Mouse (Mus musculus) C2C12 (cell line): ENCODE data around the gene Kif26b. TPM values are rescaled to one million over a fixed set of nuclear protein-coding genes. Genes with fewer than 3 reads are reported as not detected.

Source experiments
- H3K27me3 ChIP-seq: one replicate; pipeline ENCODE4 v1.6.1; 2011; ENCODE audit not compliant: control insufficient read depth, insufficient read depth, insufficient read length
- H3K36me3 ChIP-seq: one replicate; pipeline ENCODE4 v1.6.1; 2011; ENCODE audit not compliant: control insufficient read depth, insufficient read depth
- H3K4me3 ChIP-seq: one replicate; pipeline ENCODE4 v1.5.1; 2011; ENCODE audit warnings: mild to moderate bottlenecking, control low read depth; ENCODE audit not compliant: poor library complexity, insufficient read depth, severe bottlenecking
- H3K79me2 ChIP-seq: one replicate; pipeline ENCODE4 v1.6.1; 2011; ENCODE audit not compliant: control insufficient read depth, insufficient read depth
- H3K79me3 ChIP-seq: one replicate; pipeline ENCODE4 v1.6.1; 2011; ENCODE audit warnings: low read depth, control low read depth
- H3ac ChIP-seq: one replicate; pipeline ENCODE3; 2011; ENCODE audit warnings: low read depth; ENCODE audit not compliant: control insufficient read depth, insufficient read length
- CEBPB ChIP-seq: IDR thresholded peaks from one replicate; pipeline ENCODE4 v1.6.1; 2011; ENCODE audit warnings: low read depth, mild to moderate bottlenecking, control low read depth, moderate library complexity
- CTCF ChIP-seq: IDR thresholded peaks from one replicate; pipeline ENCODE4 v1.5.1; 2011; ENCODE audit not compliant: control insufficient read depth, insufficient read depth, insufficient read length
- FOSL1 ChIP-seq: IDR thresholded peaks from one replicate; pipeline ENCODE4 v1.8.0; 2011; ENCODE audit warnings: mild to moderate bottlenecking, low read length; ENCODE audit not compliant: poor library complexity, insufficient read depth, severe bottlenecking
- MAX ChIP-seq: IDR thresholded peaks from one replicate; pipeline ENCODE4 v1.6.1; 2011; ENCODE audit warnings: mild to moderate bottlenecking, control low read depth
- MYOD1 ChIP-seq: IDR thresholded peaks from one replicate; pipeline ENCODE4 v1.6.1; 2011; ENCODE audit warnings: low read depth; ENCODE audit not compliant: control insufficient read depth, insufficient read length
- MYOG ChIP-seq: IDR thresholded peaks from one replicate; pipeline ENCODE4 v1.6.1; 2011; ENCODE audit not compliant: control insufficient read depth, insufficient read length; ENCODE audit errors: extremely low read depth
- USF1 ChIP-seq: IDR thresholded peaks from one replicate; pipeline ENCODE4 v1.6.1; 2011; ENCODE audit warnings: low read depth, mild to moderate bottlenecking, control low read depth, moderate library complexity
- polyA plus RNA-seq: library from polyadenylated mRNA; unstranded; fragments of >200 nt; fragmentation: generic; extraction: Trizol; gene quantifications from one replicate; pipeline ENCODE4 v1.2.1, GENCODE M21; 2012; ENCODE audit warnings: missing spikeins

Gene Kif26b
- polyA plus RNA-seq, 1 experiment = 1.8 TPM

DNA sequence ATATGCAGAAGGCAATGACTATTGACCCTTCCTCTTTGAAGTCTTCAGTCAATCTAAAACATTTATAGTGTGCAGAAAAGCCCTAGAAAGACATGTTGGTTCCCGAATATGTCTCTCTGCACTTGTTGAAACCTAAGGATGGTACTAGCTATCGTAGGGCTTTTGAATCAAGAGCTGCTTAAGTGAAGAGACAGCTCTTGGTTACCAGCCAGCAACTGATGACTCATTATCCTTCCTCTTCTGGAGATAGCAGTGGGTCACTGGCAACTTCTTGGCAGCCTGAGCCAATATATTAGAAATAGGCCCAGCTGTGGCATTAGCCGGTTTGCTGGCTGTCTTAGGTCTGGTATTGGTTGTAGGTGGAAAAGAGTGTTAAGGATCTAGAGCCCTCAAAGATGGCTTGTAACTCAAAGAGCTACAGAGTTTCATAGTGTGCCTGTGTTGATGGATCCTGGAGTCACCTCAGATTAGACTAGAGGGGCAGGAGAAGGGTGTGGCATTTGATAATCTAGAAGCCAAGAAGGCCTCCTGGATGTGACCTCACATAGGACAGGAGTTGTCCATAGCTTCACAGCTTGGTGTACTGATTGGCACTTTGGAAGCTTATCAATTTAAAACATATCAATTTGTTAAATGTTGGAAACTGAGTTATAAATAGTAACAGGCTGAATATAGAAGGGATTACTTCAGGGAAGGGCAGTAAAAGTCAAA lies 146.8 kb downstream of the Kif26b start:
- no peaks in the 10 kb centered on the region for H3K79me3 ChIP-seq
- no peak overlapping the region for H3K4me3 ChIP-seq
- no peak for TF ChIP-seq USF1
- no peak for TF ChIP-seq MYOG
- TF ChIP-seq MYOD1 = no peak
- no peak for TF ChIP-seq CEBPB
- TF ChIP-seq CTCF = no peak
- no peak for TF ChIP-seq FOSL1
- no peak for TF ChIP-seq MAX

DNA sequence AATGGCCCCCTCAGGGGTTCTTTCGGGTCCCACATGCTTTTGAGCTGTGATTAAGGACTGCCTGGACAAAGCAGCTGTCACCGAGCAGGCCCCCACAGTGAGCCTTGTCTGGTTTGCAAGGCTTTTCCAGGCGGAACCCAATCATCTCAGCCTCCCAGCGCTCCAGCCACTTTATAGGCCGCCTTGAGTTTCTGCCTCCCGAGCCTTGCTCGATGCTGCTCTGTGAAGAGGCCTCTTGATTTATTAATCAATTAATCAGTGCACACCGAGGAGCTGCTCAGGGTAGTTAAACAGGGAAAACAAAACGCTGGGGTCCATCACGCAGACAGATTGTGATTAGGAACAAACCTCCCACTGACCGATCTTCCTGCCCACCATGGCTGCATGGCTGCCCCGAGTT lies 148.2 kb downstream of the Kif26b start:
- Histone ChIP-seq H3K79me3 (no peaks in the 10 kb centered on the region), H3K27me3 (no peaks in the 10 kb centered on the region), H3ac (no peak overlapping the region), H3K79me2 (no peaks in the 10 kb centered on the region), H3K36me3 (peaks cover 3% of the 10 kb centered on the region), H3K4me3 (no peak overlapping the region)
- TF ChIP-seq MYOD1 = no peak

More for the DNA sequence above, 146.8 kb downstream of the Kif26b start:
- H3K79me2 ChIP-seq = no peaks in the 10 kb centered on the region
- H3ac ChIP-seq = no peak overlapping the region
- H3K27me3 ChIP-seq = no peaks in the 10 kb centered on the region
- peaks cover 3% of the 10 kb centered on the region for H3K36me3 ChIP-seq

DNA sequence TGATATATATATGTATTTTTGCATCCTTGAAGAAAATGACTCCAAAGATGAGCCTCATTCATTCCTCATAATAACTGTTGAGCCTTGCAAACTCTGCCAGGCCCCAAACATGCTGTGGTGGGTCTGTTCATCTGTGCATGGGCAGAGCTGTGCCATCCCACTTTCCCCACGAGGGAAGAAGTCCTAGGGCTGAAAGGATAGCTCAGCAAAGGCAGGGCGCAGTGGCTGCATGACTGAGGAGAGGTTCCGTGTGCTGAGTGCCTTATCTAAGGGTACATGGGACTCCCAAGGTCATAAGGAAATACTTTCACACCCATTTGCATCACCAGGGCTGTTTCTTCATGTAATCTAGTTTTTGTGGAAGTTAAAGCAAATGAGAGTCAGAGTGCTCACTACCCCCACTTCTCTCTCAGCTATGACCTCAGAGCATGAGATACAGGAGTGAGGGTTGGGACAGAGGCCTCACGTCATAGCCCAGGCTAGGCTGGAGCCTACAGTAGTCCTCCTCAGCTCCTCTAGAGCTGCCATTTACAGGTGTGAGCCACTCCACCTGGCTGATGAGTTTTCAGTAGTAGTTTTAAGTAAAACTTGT lies 148.8 kb downstream of the Kif26b start:
- H3ac ChIP-seq = no peak overlapping the region
- H3K79me3 ChIP-seq = no peaks in the 10 kb centered on the region
- no peak overlapping the region for H3K4me3 ChIP-seq
- H3K36me3 ChIP-seq = peaks cover 3% of the 10 kb centered on the region
- H3K79me2 ChIP-seq = no peaks in the 10 kb centered on the region
- TF ChIP-seq CEBPB (no peak), FOSL1 (no peak), CTCF (no peak), USF1 (no peak), MYOD1 (no peak), MAX (no peak)
- no peaks in the 10 kb centered on the region for H3K27me3 ChIP-seq

DNA sequence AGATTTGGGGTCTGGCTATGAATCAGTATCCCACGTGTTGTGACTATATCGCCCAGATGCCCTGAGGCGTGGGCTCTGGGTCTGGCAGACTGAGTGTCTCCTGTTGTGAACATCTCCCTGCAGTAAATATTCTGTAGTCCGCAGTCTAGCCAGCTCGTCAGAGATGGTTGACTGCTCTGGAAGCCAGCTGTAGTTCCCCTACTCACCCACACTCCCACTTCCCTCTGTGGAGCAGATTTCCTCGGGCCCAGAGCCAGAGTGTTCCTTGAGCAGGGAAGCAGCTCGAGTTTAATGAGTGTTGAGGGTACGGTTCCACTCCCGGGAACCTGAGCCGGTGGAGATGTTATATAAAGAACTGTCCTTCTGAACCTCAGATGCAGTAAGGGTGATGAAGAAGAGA lies 154.7 kb downstream of the Kif26b start:
- Histone ChIP-seq H3K79me3 (no peaks in the 10 kb centered on the region), H3ac (no peak overlapping the region), H3K79me2 (no peaks in the 10 kb centered on the region), H3K36me3 (peaks cover 3% of the 10 kb centered on the region), H3K27me3 (no peaks in the 10 kb centered on the region), H3K4me3 (no peak overlapping the region)
- TF ChIP-seq FOSL1 (no peak), MYOG (no peak), USF1 (no peak), CEBPB (no peak), MAX (no peak)

DNA sequence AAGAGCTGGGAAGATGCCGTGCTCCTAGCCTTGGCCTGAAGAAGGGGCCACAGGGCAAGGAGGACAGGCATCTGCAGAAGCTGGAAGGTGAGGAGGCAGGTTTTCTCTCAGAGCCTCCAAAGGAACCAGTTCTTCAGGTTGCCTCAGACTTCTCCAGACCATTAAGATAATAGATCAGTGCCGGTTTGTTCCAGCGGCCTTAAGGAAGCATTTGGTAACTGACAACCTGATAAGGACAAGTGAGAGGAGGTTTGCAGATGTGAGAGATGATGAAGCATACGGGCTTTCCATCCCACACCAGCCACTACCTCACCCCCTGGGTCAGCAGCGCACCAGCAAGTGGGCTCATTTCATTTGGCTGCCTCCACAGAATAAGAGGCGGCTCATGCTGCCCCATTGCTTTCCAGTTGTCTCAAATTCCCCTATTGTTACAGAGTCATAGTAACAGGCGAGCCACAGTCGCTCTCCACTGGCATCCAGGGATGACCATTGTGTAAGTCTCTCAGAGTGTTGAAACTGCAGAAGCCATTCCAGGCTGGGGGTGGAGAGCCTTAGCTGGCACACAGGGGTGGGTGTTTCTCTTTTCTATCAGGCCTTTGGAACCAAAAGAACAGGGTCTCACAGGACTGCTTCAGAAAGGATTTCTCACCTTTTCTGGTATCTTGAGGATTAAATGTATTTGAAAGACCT lies 156.2 kb downstream of the Kif26b start:
- H3K79me3 ChIP-seq = no peaks in the 10 kb centered on the region
- no peaks in the 10 kb centered on the region for H3K79me2 ChIP-seq
- no peak for TF ChIP-seq CTCF
- no peak for TF ChIP-seq USF1
- no peak for TF ChIP-seq CEBPB
- no peak for TF ChIP-seq MYOD1
- TF ChIP-seq FOSL1 = no peak
- no peak for TF ChIP-seq MYOG
- no peak for TF ChIP-seq MAX
- no peak overlapping the region for H3K4me3 ChIP-seq
- no peaks in the 10 kb centered on the region for H3K27me3 ChIP-seq
- H3K36me3 ChIP-seq = no peaks in the 10 kb centered on the region
- no peak overlapping the region for H3ac ChIP-seq

DNA sequence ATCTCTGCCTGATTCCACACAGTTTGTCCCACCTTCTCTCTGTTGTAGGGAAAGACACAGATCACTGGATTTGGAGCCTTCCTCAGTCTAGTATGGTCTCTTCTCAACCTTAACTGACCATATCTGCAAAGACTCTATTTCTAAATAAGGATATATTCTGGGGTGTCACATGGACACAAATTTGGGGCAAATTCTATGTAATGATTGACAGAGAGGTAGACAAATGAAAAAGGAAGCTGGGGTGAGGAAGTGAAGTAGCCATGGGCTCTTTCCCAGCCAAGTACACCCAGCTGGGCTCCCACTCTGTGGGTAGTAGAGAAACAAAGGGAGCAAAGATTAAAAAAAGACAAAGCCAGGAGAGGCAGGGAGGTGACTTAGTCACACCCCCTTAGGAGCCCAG lies 158.0 kb downstream of the Kif26b start:
- Histone ChIP-seq H3K79me2 (no peaks in the 10 kb centered on the region), H3K36me3 (no peaks in the 10 kb centered on the region), H3K79me3 (no peaks in the 10 kb centered on the region), H3K27me3 (no peaks in the 10 kb centered on the region), H3K4me3 (no peak overlapping the region), H3ac (no peak overlapping the region)
- TF ChIP-seq MYOD1 = no peak
- TF ChIP-seq MYOG = no peak
- no peak for TF ChIP-seq CTCF
- no peak for TF ChIP-seq CEBPB
- no peak for TF ChIP-seq FOSL1
- TF ChIP-seq MAX = no peak
- no peak for TF ChIP-seq USF1
